Mouse (Mus musculus) cerebellum, adult 2 months (tissue): ENCODE results near the gene Phf12.

Experiments
- CTCF ChIP-seq: fragments of 200-500 bp; IDR thresholded peaks from 2 replicates; pipeline ENCODE4 v1.5.1; 2011; ENCODE audit warnings: low read depth, mild to moderate bottlenecking, control low read depth, low read length, moderate library complexity, borderline replicate concordance; ENCODE audit not compliant: insufficient read depth
- POLR2A ChIP-seq: fragments of 200-500 bp; IDR thresholded peaks from 2 replicates; pipeline ENCODE4 v1.6.1; 2011; ENCODE audit warnings: low read length, control low read depth, borderline replicate concordance; ENCODE audit not compliant: insufficient read depth

DNA sequence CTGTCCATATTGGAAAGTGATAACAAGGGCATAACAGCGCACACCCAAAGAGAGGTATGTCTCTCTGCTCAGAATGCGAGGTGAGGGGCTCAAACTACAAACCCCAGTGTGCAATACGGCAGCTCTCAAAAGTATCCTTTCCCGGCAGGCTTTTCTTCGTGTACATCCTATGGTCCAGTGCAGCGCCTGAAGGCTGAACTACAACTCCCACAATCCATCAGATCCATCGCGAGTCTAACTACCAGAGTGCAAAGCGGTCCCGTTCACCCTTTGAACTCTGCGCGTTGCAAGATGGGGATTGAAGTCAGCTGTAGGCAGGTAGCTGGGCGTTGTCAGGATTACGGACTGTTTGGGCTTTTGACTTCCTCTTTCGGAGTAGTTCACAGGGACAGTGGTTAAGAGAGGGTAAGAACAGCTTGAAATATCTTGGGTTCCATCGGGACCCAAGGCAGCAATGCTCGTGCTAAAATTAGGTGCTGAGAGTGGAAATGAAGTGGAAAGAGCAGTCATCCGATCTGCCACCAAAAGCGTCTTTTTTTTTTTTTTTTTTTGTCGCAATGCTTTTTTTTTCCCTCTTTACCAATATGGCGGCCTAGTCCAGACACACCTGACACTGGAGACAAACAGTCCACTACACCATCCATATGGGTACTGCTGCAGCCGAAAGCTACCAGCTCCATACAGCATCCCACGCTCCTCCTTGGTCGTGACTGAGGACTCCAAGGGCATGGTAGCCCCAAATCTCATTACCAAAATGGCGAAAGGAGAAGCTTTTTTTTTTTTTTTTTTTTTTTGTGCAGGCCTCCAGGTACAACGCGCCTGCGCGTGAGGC is 729 bp upstream of the Phf12 start:
- TF ChIP-seq CTCF (no peak), POLR2A (peak; percentile 48; the same call in 1 of the 2 replicates)
